8 mouse cellular contexts compared by ENCODE assay signal in the genomic region with DNA sequence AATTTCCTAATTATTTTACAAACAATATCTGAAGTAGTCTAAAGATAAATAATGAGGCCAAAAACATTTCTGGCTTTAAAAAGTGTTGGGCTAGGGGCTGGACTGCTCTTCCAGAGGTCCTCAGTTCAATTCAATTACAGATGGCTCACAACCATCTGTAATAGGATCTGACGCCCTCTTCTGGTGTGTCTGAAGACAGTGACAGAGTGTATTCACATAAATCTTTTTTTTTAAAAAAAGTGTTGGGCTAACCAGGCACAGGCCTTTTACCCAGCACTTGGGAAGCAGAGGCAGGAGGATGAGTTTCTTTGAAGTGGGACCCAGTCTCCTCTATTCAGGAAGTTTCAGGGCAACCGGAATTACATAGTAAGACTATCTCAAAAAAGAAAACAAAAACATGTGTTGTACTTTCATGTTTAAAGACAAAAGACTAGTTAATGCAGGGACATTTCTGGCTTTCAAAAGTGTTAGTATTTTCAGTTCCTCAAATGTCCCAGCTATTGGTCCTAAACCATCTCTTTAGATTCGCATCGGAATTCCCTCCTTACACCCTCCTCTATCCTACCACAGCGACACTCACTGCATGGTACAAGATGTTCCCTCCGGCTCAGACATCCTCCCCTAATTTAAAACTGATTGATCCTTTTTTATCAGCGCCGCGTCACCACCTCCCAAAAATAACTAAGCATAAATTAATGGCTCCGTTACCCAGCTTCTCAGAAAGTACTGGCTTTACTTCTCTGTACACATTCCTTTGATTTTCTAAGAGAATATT. TPM values are rescaled to one million over a fixed set of nuclear protein-coding genes. Genes with fewer than 3 reads are reported as not detected.
DNase-seq lines count a peak whose midpoint lies in the region; ATAC-seq and TF ChIP-seq lines count a peak whose summit lies in the region.

No protein-coding gene starts in this region.

- H3K4me3 ChIP-seq in forebrain, postnatal 0 days (ENCODE audit: low read depth, low read length), result peak overlapping the region; percentile 80
- H3K4me3 ChIP-seq in midbrain, embryonic 16.5 days (ENCODE audit: low read depth, low read length), result peak overlapping the region; percentile 78

- peak overlapping the region; percentile 72 for H3K4me2 ChIP-seq in forebrain, postnatal 0 days (ENCODE audit: low read depth)
- H3K4me2 ChIP-seq in midbrain, embryonic 16.5 days (ENCODE audit: low read length), result peak overlapping the region; percentile 68

- H3K4me1 ChIP-seq in forebrain, postnatal 0 days (ENCODE audit: insufficient read depth), result peaks cover 7% of the 10 kb centered on the region; the same call in 1 of the 2 replicates
- H3K4me1 ChIP-seq in midbrain, embryonic 16.5 days (ENCODE audit: control insufficient read depth, insufficient read depth, low read length), result peaks cover 14% of the 10 kb centered on the region

- ATAC-seq in forebrain, postnatal 0 days, result no peak
- ATAC-seq in midbrain, embryonic 16.5 days, result no peak
- no peak for ATAC-seq in frontal cortex, adult (ENCODE audit: low TSS enrichment)

- H3K9me3 ChIP-seq in forebrain, postnatal 0 days (ENCODE audit: low read length), result no peaks in the 10 kb centered on the region
- H3K9me3 ChIP-seq in midbrain, embryonic 16.5 days (replicated peaks; ENCODE audit: control insufficient read depth, low read length, poor library complexity, severe bottlenecking), result no peaks in the 10 kb centered on the region

- peak; percentile 19 for DNase-seq in gastrocnemius, adult 18-20 months (ENCODE audit: low spot score)
- DNase-seq in gastrocnemius, postnatal 25 days, result no peak
- peak; percentile 27 for DNase-seq in thymus, postnatal 14 days
- no peak for DNase-seq in thymus, postnatal 10 days (ENCODE audit: low spot score in 2 of 2)
- DNase-seq in forebrain, postnatal 0 days, result peak; percentile 26
- peak; percentile 29 for DNase-seq in layer of hippocampus, adult 9-11 months

- TF ChIP-seq CTCF in forebrain, postnatal 0 days (IDR thresholded peaks at IDR 0.05; ENCODE audit: low read depth), result no peak

- no peaks in the 10 kb centered on the region for H3K27me3 ChIP-seq in forebrain, postnatal 0 days (ENCODE audit: insufficient read depth, low read length)
- H3K27me3 ChIP-seq in midbrain, embryonic 16.5 days (ENCODE audit: control insufficient read depth, insufficient read depth, low read depth, low read length), result no peaks in the 10 kb centered on the region

- H3K9ac ChIP-seq in forebrain, postnatal 0 days, result peak overlapping the region; percentile 95
- H3K9ac ChIP-seq in midbrain, embryonic 16.5 days (ENCODE audit: low read depth, low read length), result peak overlapping the region; percentile 88

- no peaks in the 10 kb centered on the region for H3K36me3 ChIP-seq in forebrain, postnatal 0 days (ENCODE audit: insufficient read depth)
- no peaks in the 10 kb centered on the region for H3K36me3 ChIP-seq in midbrain, embryonic 16.5 days (ENCODE audit: control insufficient read depth, insufficient read depth, low read length)

- H3K27ac ChIP-seq in forebrain, postnatal 0 days (ENCODE audit: low read depth, low read length), result peak overlapping the region; percentile 42; the same call in 1 of the 2 replicates
- peak overlapping the region; percentile 94; the same call in 1 of the 2 replicates for H3K27ac ChIP-seq in midbrain, embryonic 16.5 days (ENCODE audit: low read length)

- WGBS in forebrain, postnatal 0 days, result 16% methylated on average over 10 of the region's 10 CpGs
- WGBS in midbrain, embryonic 16.5 days, result 14% methylated on average over 10 of the region's 10 CpGs

RNA-seq across cellular contexts. Expression of a gene that starts 1.4 kb away (rescaled TPM):
- total RNA-seq in gastrocnemius, adult 18-20 months (2021), result 10 to 100 TPM; 43.8 to 45.8 TPM
- total RNA-seq in gastrocnemius, postnatal 25 days (2021), result 10 to 100 TPM; 36.4 to 49.3 TPM
- total RNA-seq in forebrain, postnatal 0 days (2014; rRNA removed), result 242 and 311 TPM in 2 replicates
- 289 and 308 TPM in 2 replicates for polyA plus RNA-seq in forebrain, postnatal 0 days (2015; fragmentation: Nextera tagmentation; extraction: Ambion mirVana)
- 297 and 327 TPM in 2 replicates for polyA plus RNA-seq in midbrain, embryonic 16.5 days (2015; fragmentation: Nextera tagmentation; extraction: Ambion mirVana)

RNA-seq across cellular contexts. Expression of a gene that starts 26.7 kb away (rescaled TPM):
- total RNA-seq in gastrocnemius, adult 18-20 months (2021), result 10 to 100 TPM; 21.4 to 21.9 TPM
- 10 to 100 TPM in 1 of 2 experiments, 1 to 10 TPM in 1; 7.7 to 22.8 TPM for total RNA-seq in gastrocnemius, postnatal 25 days (2021)
- total RNA-seq in forebrain, postnatal 0 days (2014; rRNA removed), result 26.1 and 28.9 TPM in 2 replicates
- 25.8 and 27.0 TPM in 2 replicates for polyA plus RNA-seq in forebrain, postnatal 0 days (2015; fragmentation: Nextera tagmentation; extraction: Ambion mirVana)
- 29.9 and 34.4 TPM in 2 replicates for polyA plus RNA-seq in midbrain, embryonic 16.5 days (2015; fragmentation: Nextera tagmentation; extraction: Ambion mirVana)

Comparison
In these comparisons a context has a peak if more than half of its experiments do, and no peak if none do; other contexts are left out.
1. DNase-seq: peak in gastrocnemius, adult 18-20 months (single experiment), thymus, postnatal 14 days (single experiment), forebrain, postnatal 0 days (single experiment) and layer of hippocampus, adult 9-11 months (single experiment); none in gastrocnemius, postnatal 25 days (single experiment) and thymus, postnatal 10 days (0 of 2).